Mouse (Mus musculus) myocyte (in vitro differentiated cells): Measurements from ENCODE around the gene Xirp1.

Source experiments
- CEBPB ChIP-seq: IDR thresholded peaks from 2 replicates; pipeline ENCODE4 v1.6.1; 2011; ENCODE audit warnings: mild to moderate bottlenecking, moderate library complexity; ENCODE audit not compliant: poor library complexity, insufficient read depth, severe bottlenecking
- E2F4 ChIP-seq: IDR thresholded peaks from one replicate; pipeline ENCODE4 v1.6.1; 2011; ENCODE audit warnings: mild to moderate bottlenecking, control low read depth, moderate library complexity; ENCODE audit not compliant: insufficient read depth
- POLR2A ChIP-seq: IDR thresholded peaks from one replicate; pipeline ENCODE4 v1.6.1; 2011; ENCODE audit warnings: low read depth, mild to moderate bottlenecking, control low read depth, moderate library complexity; ENCODE audit not compliant: insufficient read length

DNA sequence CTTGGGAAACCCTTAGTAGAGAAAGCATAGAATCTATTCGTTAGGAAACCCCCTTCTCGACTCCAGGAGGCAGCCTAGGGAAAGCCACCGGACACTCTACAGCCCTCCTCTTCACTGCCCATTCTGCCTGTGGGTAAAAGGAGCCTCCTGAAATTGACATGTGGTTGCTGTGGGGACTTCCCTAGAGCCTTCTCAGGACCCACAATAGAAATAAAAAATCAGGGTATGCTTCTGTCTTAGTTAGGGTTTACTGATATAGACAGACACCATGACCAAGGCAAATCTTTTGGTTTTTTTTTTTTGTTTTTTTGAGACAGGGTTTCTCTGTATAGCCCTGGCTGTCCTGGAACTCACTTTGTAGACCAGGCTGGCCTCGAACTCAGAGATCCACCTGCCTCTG is 27.3 kb downstream of the Xirp1 start:
- no peak for TF ChIP-seq CEBPB
- no peak for TF ChIP-seq E2F4
- no peak for TF ChIP-seq POLR2A
